Mouse (Mus musculus) thymus, adult 2 months (tissue): ENCODE measurements at regions not wholly inside any gene's neighbourhood (a gene's known extent, or its start where the extent isn't known, plus 50 kb on each side); places are given as distances from the start of the nearest gene placed in this dataset.
"Not testable (repeated sequence)": the region's sequence is repeated elsewhere in the genome, so short reads cannot be mapped to it uniquely, and the experiment has no call there.

Source experiments
- CTCF ChIP-seq: fragments of 200-500 bp; IDR thresholded peaks from 2 replicates; pipeline ENCODE4 v1.5.1; 2012; ENCODE audit warnings: mild to moderate bottlenecking, control low read depth, low read length, moderate library complexity, borderline replicate concordance; ENCODE audit not compliant: control insufficient read depth, poor library complexity, insufficient read depth; ENCODE audit errors: extremely low read depth
- POLR2A ChIP-seq: fragments of 200-500 bp; IDR thresholded peaks from 2 replicates; pipeline ENCODE4 v1.6.1; 2012; ENCODE audit warnings: mild to moderate bottlenecking, low read length, control low read depth, moderate library complexity; ENCODE audit not compliant: control insufficient read depth, poor library complexity, insufficient read depth; ENCODE audit errors: extremely low read depth

DNA sequence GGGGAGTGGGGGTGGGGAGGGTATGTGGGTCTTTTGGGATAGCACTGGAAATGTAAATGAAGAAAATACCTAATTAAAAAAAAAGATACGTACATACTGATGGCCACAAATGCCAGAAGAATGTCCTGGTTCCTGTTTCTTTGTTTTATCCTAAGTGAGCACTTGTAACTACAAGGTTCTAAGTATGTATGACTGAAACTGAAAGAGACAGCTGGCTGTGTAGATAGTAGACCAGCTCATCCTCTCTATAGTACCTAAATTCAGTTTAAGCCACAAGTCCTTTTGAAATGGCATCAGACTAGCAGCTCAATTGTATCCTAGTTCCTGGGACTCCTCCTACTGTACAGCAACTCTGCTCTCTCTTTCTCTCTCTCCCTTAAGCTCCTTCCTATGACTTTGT is 994.6 kb downstream of the Diaph2 start:
- not testable (repeated sequence) for TF ChIP-seq CTCF, POLR2A
